Mouse (Mus musculus): Measurements from ENCODE around the gene Atxn1l. TPM values are rescaled to one million over a fixed set of nuclear protein-coding genes. Genes with fewer than 3 reads are reported as not detected.
A peak's percentile ranks its signal among the peaks of the same experiment; 100 is the strongest.

Gene Atxn1l
- polyA plus RNA-seq (2015; fragmentation: Nextera tagmentation; extraction: Ambion mirVana) = 3.3 and 3.7 TPM in 2 replicates

GRCm38 (mm10) chr8:109737237-109738048 is at the start of gene Atxn1l:
Gene Atxn1l (minus strand): TSS chr8:109737739.
- ATAC-seq (ENCODE audit: low FRiP score) = peak; percentile 90
- Histone ChIP-seq H3K9ac (replicated peaks) (peak within 1 kb of the TSS; percentile 100), H3K4me3 (replicated peaks) (peak within 1 kb of the TSS; percentile 81), H3K9me3 (replicated peaks) (no peaks in the 10 kb centered on the region), H3K27me3 (replicated peaks) (no peaks in the 10 kb centered on the region), H3K36me3 (peaks cover 19% of the 10 kb centered on the region), H3K4me1 (peaks cover 17% of the 10 kb centered on the region), H3K4me2 (peak within 1 kb of the TSS; percentile 94), H3K27ac (replicated peaks) (peak within 1 kb of the TSS; percentile 62)
- under 1% methylated on average over 59 of the region's 59 CpGs for WGBS

GRCm38 (mm10) chr8:109780548-109780947 is 43.0 kb upstream of the Atxn1l start:
- Histone ChIP-seq H3K9ac (replicated peaks) (no peak overlapping the region), H3K4me3 (replicated peaks) (peak overlapping the region; percentile 14), H3K36me3 (no peaks in the 10 kb centered on the region), H3K4me1 (peaks cover 26% of the 10 kb centered on the region), H3K27me3 (replicated peaks) (peaks cover 10% of the 10 kb centered on the region; the same call in 1 of the 2 replicates), H3K27ac (replicated peaks) (no peak overlapping the region), H3K9me3 (replicated peaks) (no peaks in the 10 kb centered on the region), H3K4me2 (peak overlapping the region; percentile 94)
- WGBS = 77% methylated on average over 4 of the region's 4 CpGs
- ATAC-seq (ENCODE audit: low FRiP score) = no peak

- WGBS = 24% methylated on average over 24 of the region's 24 CpGs
- Histone ChIP-seq H3K36me3 (no peaks in the 10 kb centered on the region), H3K4me1 (peaks cover 24% of the 10 kb centered on the region), H3K27ac (replicated peaks) (peak overlapping the region; percentile 99), H3K9ac (replicated peaks) (peak overlapping the region; percentile 98), H3K27me3 (replicated peaks) (peaks cover 19% of the 10 kb centered on the region), H3K9me3 (replicated peaks) (no peaks in the 10 kb centered on the region), H3K4me2 (peak overlapping the region; percentile 94), H3K4me3 (replicated peaks) (peak overlapping the region; percentile 99)
- no peak for ATAC-seq (ENCODE audit: low FRiP score)
These were observed 42.1 kb upstream of the Atxn1l start for GRCm38 (mm10) chr8:109779431-109780228.

- H3K36me3 ChIP-seq = no peaks in the 10 kb centered on the region
- no peaks in the 10 kb centered on the region for H3K9me3 ChIP-seq (replicated peaks)
- H3K27me3 ChIP-seq (replicated peaks) = peaks cover 19% of the 10 kb centered on the region
- peak overlapping the region; percentile 99 for H3K4me3 ChIP-seq (replicated peaks)
- ATAC-seq (ENCODE audit: low FRiP score) = peak; percentile 70
- H3K4me2 ChIP-seq = peak overlapping the region; percentile 94
- WGBS = under 1% methylated on average over 31 of the region's 32 CpGs
- peak overlapping the region; percentile 99 for H3K27ac ChIP-seq (replicated peaks)
- H3K9ac ChIP-seq (replicated peaks) = peak overlapping the region; percentile 98
- peaks cover 24% of the 10 kb centered on the region for H3K4me1 ChIP-seq
These were observed 41.5 kb upstream of the Atxn1l start for GRCm38 (mm10) chr8:109778993-109779421.

- Histone ChIP-seq H3K4me3 (replicated peaks) (peak within 1 kb of the TSS; percentile 99), H3K4me1 (peaks cover 21% of the 10 kb centered on the region), H3K36me3 (no peaks in the 10 kb centered on the region), H3K9me3 (replicated peaks) (no peaks in the 10 kb centered on the region), H3K27me3 (replicated peaks) (peaks cover 19% of the 10 kb centered on the region), H3K9ac (replicated peaks) (peak within 1 kb of the TSS; percentile 98), H3K27ac (replicated peaks) (peak within 1 kb of the TSS; percentile 99), H3K4me2 (peak within 1 kb of the TSS; percentile 94)
- peak; percentile 98 for ATAC-seq (ENCODE audit: low FRiP score)
- WGBS = under 1% methylated on average over 50 of the region's 64 CpGs
These were observed 40.9 kb upstream of the Atxn1l start, which contains the start of gene Ap1g1 for GRCm38 (mm10) chr8:109778280-109778977. Gene Ap1g1 (plus strand): TSS chr8:109778554.

GRCm38 (mm10) chr8:109777851-109778250 is 40.3 kb upstream of the Atxn1l start:
- Histone ChIP-seq H3K27me3 (replicated peaks) (peaks cover 19% of the 10 kb centered on the region), H3K4me3 (replicated peaks) (peak overlapping the region; percentile 99), H3K4me1 (peaks cover 21% of the 10 kb centered on the region), H3K27ac (replicated peaks) (peak overlapping the region; percentile 99), H3K4me2 (peak overlapping the region; percentile 94), H3K36me3 (no peaks in the 10 kb centered on the region), H3K9me3 (replicated peaks) (no peaks in the 10 kb centered on the region), H3K9ac (replicated peaks) (0 out of 2 replicates have a peak overlapping the region, but pooled peaks have one; percentile 20)
- WGBS = 27% methylated on average over 5 of the region's 5 CpGs
- ATAC-seq (ENCODE audit: low FRiP score) = no peak

GRCm38 (mm10) chr8:109773154-109773553 is 35.6 kb upstream of the Atxn1l start:
- Histone ChIP-seq H3K36me3 (no peaks in the 10 kb centered on the region), H3K4me3 (replicated peaks) (no peak overlapping the region), H3K9ac (replicated peaks) (no peak overlapping the region), H3K27me3 (replicated peaks) (peaks cover 19% of the 10 kb centered on the region), H3K4me2 (no peak overlapping the region), H3K27ac (replicated peaks) (no peak overlapping the region), H3K4me1 (no peaks in the 10 kb centered on the region), H3K9me3 (replicated peaks) (no peaks in the 10 kb centered on the region)
- no peak for ATAC-seq (ENCODE audit: low FRiP score)
- 50% methylated on average over 3 of the region's 3 CpGs for WGBS

GRCm38 (mm10) chr8:109766081-109766480 is 28.5 kb upstream of the Atxn1l start:
- no peak overlapping the region for H3K4me3 ChIP-seq (replicated peaks)
- H3K4me2 ChIP-seq = no peak overlapping the region
- no peak for ATAC-seq (ENCODE audit: low FRiP score)
- no peaks in the 10 kb centered on the region for H3K9me3 ChIP-seq (replicated peaks)
- no peaks in the 10 kb centered on the region for H3K27me3 ChIP-seq (replicated peaks)
- H3K9ac ChIP-seq (replicated peaks) = no peak overlapping the region
- no peak overlapping the region for H3K27ac ChIP-seq (replicated peaks)
- 76% methylated on average over 7 of the region's 7 CpGs for WGBS
- H3K4me1 ChIP-seq = no peaks in the 10 kb centered on the region
- H3K36me3 ChIP-seq = no peaks in the 10 kb centered on the region

- no peaks in the 10 kb centered on the region for H3K9me3 ChIP-seq (replicated peaks)
- no peaks in the 10 kb centered on the region for H3K27me3 ChIP-seq (replicated peaks)
- H3K36me3 ChIP-seq = no peaks in the 10 kb centered on the region
- no peak overlapping the region for H3K4me2 ChIP-seq
- H3K4me3 ChIP-seq (replicated peaks) = no peak overlapping the region
- no peak for ATAC-seq (ENCODE audit: low FRiP score)
- H3K27ac ChIP-seq (replicated peaks) = no peak overlapping the region
- no peaks in the 10 kb centered on the region for H3K4me1 ChIP-seq
- WGBS = 91% methylated on average over 6 of the region's 6 CpGs
- H3K9ac ChIP-seq (replicated peaks) = no peak overlapping the region
These were observed 26.5 kb upstream of the Atxn1l start for GRCm38 (mm10) chr8:109764031-109764430.

- Histone ChIP-seq H3K4me1 (no peaks in the 10 kb centered on the region), H3K4me2 (no peak overlapping the region), H3K36me3 (no peaks in the 10 kb centered on the region), H3K27ac (replicated peaks) (no peak overlapping the region), H3K4me3 (replicated peaks) (no peak overlapping the region), H3K27me3 (replicated peaks) (no peaks in the 10 kb centered on the region), H3K9ac (replicated peaks) (no peak overlapping the region), H3K9me3 (replicated peaks) (no peaks in the 10 kb centered on the region)
- WGBS = 56% methylated on average over 1 of the region's 1 CpGs
- no peak for ATAC-seq (ENCODE audit: low FRiP score)
These were observed 22.7 kb upstream of the Atxn1l start for GRCm38 (mm10) chr8:109760221-109760620.

- Histone ChIP-seq H3K36me3 (no peaks in the 10 kb centered on the region), H3K27me3 (replicated peaks) (no peaks in the 10 kb centered on the region), H3K4me2 (no peak overlapping the region), H3K9me3 (replicated peaks) (no peaks in the 10 kb centered on the region), H3K27ac (replicated peaks) (no peak overlapping the region), H3K9ac (replicated peaks) (no peak overlapping the region), H3K4me3 (replicated peaks) (no peak overlapping the region), H3K4me1 (no peaks in the 10 kb centered on the region)
- no peak for ATAC-seq (ENCODE audit: low FRiP score)
- 93% methylated on average over 7 of the region's 7 CpGs for WGBS
These were observed 21.9 kb upstream of the Atxn1l start for GRCm38 (mm10) chr8:109759426-109759825.

Data from neural tube, embryonic 15.5 days (tissue).